ENCODE assay signal across 15 mouse cellular contexts in genomic region chr1:154918406-154918805, GRCm38 (mm10). TPM values are rescaled to one million over a fixed set of nuclear protein-coding genes. Genes with fewer than 3 reads are reported as not detected.
DNase-seq lines count a peak whose midpoint lies in the region.
"Had no signal": no experiment of that assay in that cellular context is flagged by ENCODE, and none has a peak within 500 bp of the region (broad histone marks: within the 10 kb centered on the region; RNA-seq: fewer than 3 reads in every experiment).

No protein-coding gene starts in this region.

- no peak overlapping the region for H3K27ac ChIP-seq in heart, embryonic 10.5 days
- H3K27ac ChIP-seq in midbrain, embryonic 10.5 days (replicated peaks), result no peak overlapping the region
- H3K27ac ChIP-seq: forebrain, embryonic 13.5 days; hindbrain, embryonic 10.5 days; limb, embryonic 15.5 days had no signal

- no peak overlapping the region for H3K4me3 ChIP-seq in heart, embryonic 10.5 days
- H3K4me3 ChIP-seq in midbrain, embryonic 10.5 days, result no peak overlapping the region
- H3K4me3 ChIP-seq: forebrain, embryonic 13.5 days; hindbrain, embryonic 10.5 days; limb, embryonic 15.5 days; megakaryocyte, embryonic 14.5 days had no signal

- DNase-seq in heart, adult 18-20 months, result peak; percentile 63 to 68
- no peak for DNase-seq in heart, embryonic 10.5 days (ENCODE audit: low spot score)
- peak; percentile 5 to 25 for DNase-seq in adrenal gland, postnatal 36 days
- peak; percentile 32 to 43 for DNase-seq in heart, postnatal 14 days
- DNase-seq in lung, postnatal 36 days, result peak; percentile 51
- no peak for DNase-seq in spleen, postnatal 36 days (ENCODE audit: low spot score in 2 of 2)
- no peak for DNase-seq in midbrain, embryonic 10.5 days (ENCODE audit: low spot score)
- DNase-seq: cerebellum, adult 2 months; kidney, adult 8-10 months; right cerebral cortex, adult 18-20 months; thymus, adult 18-20 months had no signal

- no peaks in the 10 kb centered on the region for H3K4me1 ChIP-seq in heart, embryonic 10.5 days
- no peaks in the 10 kb centered on the region for H3K4me1 ChIP-seq in midbrain, embryonic 10.5 days
- H3K4me1 ChIP-seq: forebrain, embryonic 13.5 days; hindbrain, embryonic 10.5 days; limb, embryonic 15.5 days; megakaryocyte, embryonic 14.5 days had no signal

- 72% methylated on average over 2 of the region's 2 CpGs for WGBS in heart, embryonic 10.5 days
- WGBS in midbrain, embryonic 10.5 days, result 83% methylated on average over 2 of the region's 2 CpGs

- H3K27me3 ChIP-seq in heart, embryonic 10.5 days (ENCODE audit: insufficient read depth, poor library complexity, severe bottlenecking), result no peaks in the 10 kb centered on the region
- no peaks in the 10 kb centered on the region for H3K27me3 ChIP-seq in midbrain, embryonic 10.5 days (ENCODE audit: low read depth, poor library complexity, severe bottlenecking)
- H3K27me3 ChIP-seq: forebrain, embryonic 13.5 days; limb, embryonic 15.5 days; megakaryocyte, embryonic 14.5 days had no signal

- intact Hi-C loops in heart, postnatal 14 days (cut with DNase I), result no loop called here

- no peaks in the 10 kb centered on the region for H3K9me3 ChIP-seq in heart, embryonic 10.5 days
- H3K9me3 ChIP-seq in midbrain, embryonic 10.5 days (replicated peaks), result no peaks in the 10 kb centered on the region
- H3K9me3 ChIP-seq: forebrain, embryonic 13.5 days; hindbrain, embryonic 10.5 days; limb, embryonic 15.5 days had no signal

- no peaks in the 10 kb centered on the region for H3K36me3 ChIP-seq in heart, embryonic 10.5 days
- no peaks in the 10 kb centered on the region for H3K36me3 ChIP-seq in midbrain, embryonic 10.5 days
- H3K36me3 ChIP-seq: hindbrain, embryonic 10.5 days; limb, embryonic 15.5 days had no signal

RNA-seq across cellular contexts. Expression of gene Cacna1e, which starts 34.1 kb away (rescaled TPM):
- total RNA-seq in heart, adult 18-20 months (2021), result under 1 TPM; 0.05 to 0.44 TPM
- polyA plus RNA-seq in heart, embryonic 10.5 days (2016; fragmentation: Nextera tagmentation; extraction: Ambion mirVana), result 0.20 and 0.42 TPM in 2 replicates
- under 1 TPM; 0.10 to 0.13 TPM for total RNA-seq in adrenal gland, postnatal 36 days (2021)
- 1 to 10 TPM in 1 of 2 experiments, under 1 TPM in 1; 0.38 to 1.1 TPM for total RNA-seq in heart, postnatal 14 days (2021)
- 1.3 and 1.5 TPM in 2 replicates for polyA plus RNA-seq in midbrain, embryonic 10.5 days (2016; fragmentation: Nextera tagmentation; extraction: Ambion mirVana)

Comparison
In these comparisons a context has a peak if more than half of its experiments do, and no peak if none do; other contexts are left out.
1. DNase-seq: peak in heart, adult 18-20 months (2 of 2), adrenal gland, postnatal 36 days (2 of 2), heart, postnatal 14 days (2 of 2) and lung, postnatal 36 days (single experiment); none in heart, embryonic 10.5 days (single experiment), spleen, postnatal 36 days (0 of 2) and midbrain, embryonic 10.5 days (single experiment).